Mouse (Mus musculus): ENCODE results near the gene Cdx4.

DNA sequence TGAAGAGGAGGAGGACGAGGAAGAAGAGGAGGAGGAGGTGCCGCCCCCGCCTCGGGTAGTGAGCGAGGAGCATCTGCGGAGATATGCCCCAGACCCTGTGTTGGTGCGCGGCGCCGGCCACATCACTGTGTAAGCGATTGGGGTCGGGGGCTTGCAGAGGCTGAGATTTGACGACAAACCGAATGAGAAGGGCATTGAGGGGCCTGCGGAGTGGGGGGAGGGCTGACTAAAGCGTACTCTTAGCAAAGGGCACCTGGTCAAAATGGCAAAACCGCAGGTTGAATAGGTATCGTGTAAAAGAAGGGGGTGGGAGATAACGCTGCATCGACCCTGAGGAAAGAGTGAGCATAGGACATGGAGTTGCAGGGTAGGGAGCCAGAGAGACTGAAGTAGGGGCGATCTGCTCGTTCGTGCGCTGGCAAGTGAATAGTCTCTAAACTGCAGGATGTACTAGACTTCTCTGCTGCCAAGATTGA lies 35.6 kb downstream of the Cdx4 start:
- TF ChIP-seq TCF12 (IDR thresholded peaks at IDR 0.05; ENCODE audit: insufficient read depth, poor library complexity, severe bottlenecking): no peak
- no peak for TF ChIP-seq E2F4 (IDR thresholded peaks at IDR 0.05; ENCODE audit: insufficient read depth)
- TF ChIP-seq POLR2A (IDR thresholded peaks at IDR 0.05; ENCODE audit: insufficient read length, low read depth): no peak
- TF ChIP-seq MYOD1 (IDR thresholded peaks at IDR 0.05; ENCODE audit: control insufficient read depth in 1 of 3, insufficient read length in 2 of 3, low read depth in 2 of 3): no peak
- TF ChIP-seq POLR2AphosphoS2 (IDR thresholded peaks at IDR 0.05; ENCODE audit: insufficient read length, low read depth): no peak
- no peak for TF ChIP-seq MAX (IDR thresholded peaks at IDR 0.05; ENCODE audit: low read depth)
- TF ChIP-seq USF1 (IDR thresholded peaks at IDR 0.05; ENCODE audit: low read depth): no peak
- no peak for TF ChIP-seq TCF3 (IDR thresholded peaks at IDR 0.05; ENCODE audit: insufficient read length, low read depth)
- no peak for TF ChIP-seq CEBPB (IDR thresholded peaks at IDR 0.05; ENCODE audit: insufficient read depth, poor library complexity, severe bottlenecking)
- TF ChIP-seq SRF (IDR thresholded peaks at IDR 0.05; ENCODE audit: control insufficient read depth, insufficient read length, low read depth): no peak
